ENCODE assay signal across 16 mouse cellular contexts in genomic region chr14:67146602-67147001, GRCm38 (mm10).
DNase-seq lines count a peak whose midpoint lies in the region; ATAC-seq and TF ChIP-seq lines count a peak whose summit lies in the region.
"Had no signal": no experiment of that assay in that cellular context is flagged by ENCODE, and none has a peak within 500 bp of the region (broad histone marks: within the 10 kb centered on the region; RNA-seq: fewer than 3 reads in every experiment).

No protein-coding gene starts in this region.

- DNase-seq in frontal cortex, postnatal 25 days (ENCODE audit: low spot score in 2 of 2) = no peak
- DNase-seq in left cerebral cortex, adult 2 months (ENCODE audit: extremely low spot score in 1 of 2, low spot score in 2 of 2) = no peak
- no peak for DNase-seq in left cerebral cortex, postnatal 25 days (ENCODE audit: low spot score in 2 of 2)
- DNase-seq in CH12.LX (ENCODE audit: extremely low read depth) = peak; percentile 49
- peak; percentile 26 for DNase-seq in lung, postnatal 25 days (ENCODE audit: low spot score)
- DNase-seq in ovary, adult 18-20 months (ENCODE audit: low spot score) = no peak
- no peak for DNase-seq in kidney, adult 8-10 months
- DNase-seq: cerebellum, adult 9-11 months; heart, postnatal 4 days; right cerebral cortex, postnatal 4 days; thymus, adult 2 months had no signal

- H3K9ac ChIP-seq in CH12.LX (ENCODE audit: insufficient read depth, low read depth) = peak overlapping the region; percentile 35
- H3K9ac ChIP-seq: heart, embryonic 13.5 days; limb, embryonic 15.5 days; neural tube, embryonic 13.5 days had no signal

- dilution Hi-C loops in CH12.LX (cut with MboI; ENCODE audit: extremely low pct_ligation_motif_present, extremely low pct_unique_long_range_greater_than_20kb, low sequenced_read_pairs) = no loop called here

- no peaks in the 10 kb centered on the region for H3K27me3 ChIP-seq in CH12.LX (replicated peaks)
- H3K27me3 ChIP-seq: heart, embryonic 13.5 days; limb, embryonic 15.5 days; neural tube, embryonic 13.5 days had no signal

- no peaks in the 10 kb centered on the region for H3K79me2 ChIP-seq in CH12.LX (replicated peaks; ENCODE audit: control insufficient read depth, extremely low read depth, insufficient read depth, poor library complexity, severe bottlenecking)

- H3K4me3 ChIP-seq in left cerebral cortex, adult 2 months = 0 out of 2 replicates have a peak overlapping the region, but pooled peaks have one; percentile 10
- H3K4me3 ChIP-seq in CH12.LX (replicated peaks in 1 of 3; ENCODE audit: low read depth in 2 of 3, low read length in 2 of 3, poor library complexity in 1 of 3) = peak overlapping the region; percentile 23 to 43 (median 43)
- H3K4me3 ChIP-seq: heart, embryonic 13.5 days; limb, embryonic 15.5 days; neural tube, embryonic 13.5 days had no signal

- peak overlapping the region; percentile 62 for H3K4me2 ChIP-seq in CH12.LX (ENCODE audit: insufficient read depth, low read depth, poor library complexity, severe bottlenecking)
- H3K4me2 ChIP-seq: heart, embryonic 13.5 days; limb, embryonic 15.5 days; neural tube, embryonic 13.5 days had no signal

- ATAC-seq in frontal cortex, adult (ENCODE audit: low TSS enrichment) = peak; percentile 17; the same call in 1 of the 2 replicates
- ATAC-seq: hindbrain, embryonic 16.5 days had no signal

- no peak for TF ChIP-seq CTCF in left cerebral cortex, adult 2 months (IDR thresholded peaks at IDR 0.05)
- no peak for TF ChIP-seq CTCF in CH12.LX (conservative IDR thresholded peaks at IDR 0.05 in 1 of 2, IDR thresholded peaks at IDR 0.05 in 1 of 2; ENCODE audit: low read depth in 2 of 2, low read length in 2 of 2)

- H3K9me3 ChIP-seq in CH12.LX (replicated peaks; ENCODE audit: low read length) = no peaks in the 10 kb centered on the region
- H3K9me3 ChIP-seq: heart, embryonic 13.5 days; limb, embryonic 15.5 days; neural tube, embryonic 13.5 days had no signal

- intact Hi-C loops in left cerebral cortex, adult 2 months (cut with DNase I) = no loop called here
- intact Hi-C loops in left cerebral cortex, postnatal 25 days (cut with DNase I) = no loop called here

- H3K4me1 ChIP-seq in CH12.LX (ENCODE audit: control insufficient read depth in 1 of 2, insufficient read depth in 2 of 2) = peaks cover 3 to 9% of the 10 kb centered on the region in 2 experiments; a peak in 2 of 4 replicates

- no peak overlapping the region; the same call in 1 of the 2 replicates for H3K27ac ChIP-seq in left cerebral cortex, adult 2 months
- no peak overlapping the region for H3K27ac ChIP-seq in CH12.LX (ENCODE audit: insufficient read depth, low read depth)
- H3K27ac ChIP-seq: heart, embryonic 13.5 days; limb, embryonic 15.5 days; neural tube, embryonic 13.5 days had no signal

- no peak for TF ChIP-seq RAD21 in CH12.LX (IDR thresholded peaks at IDR 0.05; ENCODE audit: low read depth, low read length)

- in situ Hi-C loops in CH12.LX (cut with MboI; ENCODE audit: low pct_ligation_motif_present, low pct_unique_long_range_greater_than_20kb, low sequenced_read_pairs) = no loop called here

- TF ChIP-seq POLR2A in CH12.LX (IDR thresholded peaks at IDR 0.05; ENCODE audit: low read depth, low read length) = no peak

- H3K36me3 ChIP-seq in CH12.LX (replicated peaks in 1 of 2; ENCODE audit: control insufficient read depth in 1 of 2, insufficient read depth in 1 of 2, low read length in 1 of 2) = no peaks in the 10 kb centered on the region
- H3K36me3 ChIP-seq: heart, embryonic 13.5 days; limb, embryonic 15.5 days; neural tube, embryonic 13.5 days had no signal

- TF ChIP-seq EP300 in CH12.LX (IDR thresholded peaks at IDR 0.05; ENCODE audit: low read length) = 0 out of 2 replicates have a peak, but pooled peaks have one; percentile 13

TF ChIP-seq in CH12.LX, 34 proteins besides CTCF, POLR2A, EP300 and RAD21:
- TF ChIP-seq IRF4 (IDR thresholded peaks at IDR 0.05; ENCODE audit: low read depth, low read length) (peak; percentile 85), MYC (IDR thresholded peaks at IDR 0.05; ENCODE audit: low read depth, low read length) (0 out of 2 replicates have a peak, but pooled peaks have one; percentile 23), SIN3A (IDR thresholded peaks at IDR 0.05; ENCODE audit: low read length) (0 out of 2 replicates have a peak, but pooled peaks have one; percentile 22), GABPA (IDR thresholded peaks at IDR 0.05; ENCODE audit: insufficient replicate concordance, low read depth, low read length) (no peak), MEF2A (IDR thresholded peaks at IDR 0.05; ENCODE audit: borderline replicate concordance, low read depth, low read length) (no peak)

Comparison
In these comparisons a context has a peak if more than half of its experiments do, and no peak if none do; other contexts are left out.
1. DNase-seq: peak in CH12.LX (single experiment) and lung, postnatal 25 days (single experiment); none in frontal cortex, postnatal 25 days (0 of 2), left cerebral cortex, adult 2 months (0 of 2), left cerebral cortex, postnatal 25 days (0 of 2), ovary, adult 18-20 months (single experiment) and kidney, adult 8-10 months (0 of 2).